Mouse (Mus musculus) lung, embryonic 15.5 days (tissue): ENCODE results near the gene Tgfbrap1. TPM values are rescaled to one million over a fixed set of nuclear protein-coding genes. Genes with fewer than 3 reads are reported as not detected.
"Not testable (repeated sequence)": the region's sequence is repeated elsewhere in the genome, so short reads cannot be mapped to it uniquely, and the experiment has no call there.

Experiments
- ATAC-seq: fragments of 200-750 bp; cut with Nextera tagmentation; 2 replicates; pipeline ENCODE4 v1.8.0; 2017; ENCODE audit warnings: moderate number of reproducible peaks, borderline replicate concordance; ENCODE audit not compliant: low FRiP score, low TSS enrichment; ENCODE audit errors: extremely low read depth
- H3K27ac ChIP-seq: fragments of 300-500 bp; sonication (generic); 2 replicates; pipeline ENCODE4 v1.5.1; 2015; ENCODE audit warnings: moderate library complexity, mild to moderate bottlenecking, inconsistent platforms
- H3K27me3 ChIP-seq: fragments of 300-500 bp; sonication (generic); 2 replicates; pipeline ENCODE4 v1.6.1; 2015; ENCODE audit warnings: inconsistent platforms
- H3K36me3 ChIP-seq: fragments of 300-500 bp; sonication (generic); 2 replicates; pipeline ENCODE4 v1.6.1; 2015; ENCODE audit warnings: inconsistent platforms
- H3K4me1 ChIP-seq: fragments of 300-500 bp; sonication (generic); 2 replicates; pipeline ENCODE4 v1.6.1; 2015; ENCODE audit warnings: inconsistent platforms
- H3K4me2 ChIP-seq: fragments of 300-500 bp; sonication (generic); 2 replicates; pipeline ENCODE4 v1.6.1; 2015; ENCODE audit warnings: inconsistent platforms, mild to moderate bottlenecking, moderate library complexity
- H3K4me3 ChIP-seq: fragments of 300-500 bp; sonication (generic); 2 replicates; pipeline ENCODE4 v1.5.1; 2015; ENCODE audit warnings: mild to moderate bottlenecking, inconsistent platforms
- H3K9ac ChIP-seq: fragments of 300-500 bp; sonication (generic); 2 replicates; pipeline ENCODE4 v1.6.1; 2015; ENCODE audit warnings: inconsistent platforms
- H3K9me3 ChIP-seq: fragments of 300-500 bp; sonication (generic); 2 replicates; pipeline ENCODE4 v1.6.1; 2016; ENCODE audit warnings: inconsistent platforms
- WGBS: fragments of 180-500 bp; shearing (Covaris S2); methylation state at CpG from one replicate; pipeline ENCODE4 v1.1.7; 2015; 5-methylcytosine and 5-hydroxymethylcytosine counted together
- polyA plus RNA-seq: library from polyadenylated mRNA; unstranded; fragments of >200 nt; fragmentation: Nextera tagmentation; extraction: Ambion mirVana; gene quantifications from 2 replicates; pipeline ENCODE4 v1.2.1, GENCODE M21; 2015

The Tgfbrap1 gene
- polyA plus RNA-seq, 1 experiment from 2014 or later = 10.3 TPM

- 38% methylated on average over 8 of the region's 9 CpGs for WGBS
- no peak overlapping the region for H3K27ac ChIP-seq
Observed at GRCm38 (mm10) chr1:43065615-43066310, 32.7 kb downstream of the Tgfbrap1 start.

GRCm38 (mm10) chr1:43051903-43052302 is 46.5 kb downstream of the Tgfbrap1 start:
- Histone ChIP-seq H3K4me2 (no peak overlapping the region), H3K4me3 (no peak overlapping the region), H3K27ac (no peak overlapping the region), H3K27me3 (no peaks in the 10 kb centered on the region), H3K36me3 (peaks cover 36% of the 10 kb centered on the region), H3K9ac (no peak overlapping the region), H3K4me1 (0 out of 2 replicates have a peak, but pooled peaks cover 5% of the 10 kb centered on the region), H3K9me3 (no peaks in the 10 kb centered on the region)
- WGBS = 92% methylated on average over 5 of the region's 5 CpGs
- no peak for ATAC-seq

More at GRCm38 (mm10) chr1:43065615-43066310, 32.7 kb downstream of the Tgfbrap1 start:
- Histone ChIP-seq H3K4me3 (no peak overlapping the region), H3K27me3 (no peaks in the 10 kb centered on the region), H3K4me2 (no peak overlapping the region), H3K9ac (no peak overlapping the region), H3K9me3 (no peaks in the 10 kb centered on the region), H3K4me1 (no peaks in the 10 kb centered on the region), H3K36me3 (peaks cover 6% of the 10 kb centered on the region; the same call in 1 of the 2 replicates)
- ATAC-seq = peak; percentile 63; the same call in 1 of the 2 replicates

- Histone ChIP-seq H3K27ac (0 out of 2 replicates have a peak overlapping the region, but pooled peaks have one; percentile 6), H3K9ac (no peak overlapping the region), H3K4me1 (peaks cover 13% of the 10 kb centered on the region; the same call in 1 of the 2 replicates), H3K4me2 (no peak overlapping the region), H3K9me3 (no peaks in the 10 kb centered on the region), H3K27me3 (no peaks in the 10 kb centered on the region), H3K4me3 (no peak overlapping the region), H3K36me3 (peaks cover 13% of the 10 kb centered on the region; the same call in 1 of the 2 replicates)
- no peak for ATAC-seq
- 85% methylated on average over 10 of the region's 10 CpGs for WGBS
Observed at GRCm38 (mm10) chr1:43047811-43048210, 50.6 kb downstream of the Tgfbrap1 start.

- ATAC-seq = no peak
- Histone ChIP-seq H3K9ac (no peak overlapping the region), H3K4me2 (no peak overlapping the region; the same call in 1 of the 2 replicates), H3K36me3 (peaks cover 9% of the 10 kb centered on the region; the same call in 1 of the 2 replicates), H3K27me3 (no peaks in the 10 kb centered on the region), H3K4me3 (no peak overlapping the region), H3K4me1 (peaks cover 17% of the 10 kb centered on the region; the same call in 1 of the 2 replicates), H3K27ac (no peak overlapping the region), H3K9me3 (no peaks in the 10 kb centered on the region)
- 51% methylated on average over 2 of the region's 2 CpGs for WGBS
Observed at GRCm38 (mm10) chr1:43046990-43047389, 51.4 kb downstream of the Tgfbrap1 start.

DNA sequence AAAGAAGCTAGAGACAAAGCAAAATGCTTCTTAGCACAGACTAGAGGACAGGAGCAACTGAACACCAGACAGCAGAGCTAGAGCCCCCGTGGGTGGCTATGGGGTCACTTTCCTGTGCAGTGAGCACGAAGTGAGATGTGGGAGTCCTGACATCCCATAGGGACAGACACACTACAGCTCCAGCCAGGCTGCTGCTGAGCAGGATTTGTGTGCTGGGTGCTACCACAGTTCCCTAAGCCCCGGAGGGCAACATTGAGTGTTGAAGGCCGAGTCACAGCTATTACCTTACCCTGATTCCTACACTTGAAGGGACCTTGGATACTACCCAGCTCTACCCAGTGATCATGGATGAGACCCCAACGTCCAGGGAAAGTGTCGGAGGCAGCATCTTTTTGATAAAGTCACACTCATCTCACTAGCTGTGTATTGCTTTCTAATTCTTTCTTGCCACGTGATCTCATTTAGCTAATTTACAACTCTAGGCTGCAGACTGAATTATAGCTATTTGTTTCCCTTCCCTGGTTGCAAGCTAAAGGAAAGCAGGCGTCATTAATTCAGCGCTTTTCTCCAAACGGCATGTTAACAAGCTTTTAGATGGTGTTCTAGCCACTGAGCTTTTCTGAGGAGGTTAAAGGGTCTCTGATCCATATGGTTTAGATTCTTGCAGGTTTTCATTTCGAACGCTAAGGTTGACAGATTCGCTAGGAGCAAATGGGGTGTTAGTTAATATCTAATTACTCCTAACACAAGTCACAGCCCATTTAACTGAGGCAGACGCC is 53.0 kb downstream of the Tgfbrap1 start:
- Histone ChIP-seq H3K27ac (no peak overlapping the region), H3K9me3 (no peaks in the 10 kb centered on the region), H3K4me1 (peaks cover 20% of the 10 kb centered on the region; the same call in 1 of the 2 replicates), H3K4me3 (no peak overlapping the region), H3K36me3 (no peaks in the 10 kb centered on the region), H3K27me3 (no peaks in the 10 kb centered on the region), H3K9ac (no peak overlapping the region), H3K4me2 (no peak overlapping the region)
- WGBS = 59% methylated on average over 14 of the region's 14 CpGs
- ATAC-seq = no peak

DNA sequence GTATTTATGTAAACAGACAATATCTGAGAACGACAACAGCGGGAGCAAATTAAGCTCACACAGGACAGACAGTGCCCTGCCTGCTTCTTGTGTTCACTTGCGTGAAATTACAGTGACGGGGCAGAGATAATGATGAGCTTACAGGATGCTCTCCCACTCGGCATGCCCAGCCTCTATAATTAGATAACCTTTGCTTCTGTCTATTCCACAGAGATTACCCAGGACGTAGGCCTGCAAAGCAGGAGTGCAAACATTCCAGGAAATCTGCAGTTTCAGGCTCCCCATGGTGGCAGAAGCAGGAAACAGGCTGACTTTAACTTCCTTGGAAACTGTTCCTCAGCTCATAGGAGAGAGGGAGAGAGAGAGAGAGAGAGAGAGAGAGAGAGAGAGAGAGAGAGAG is 56.2 kb downstream of the Tgfbrap1 start:
- 19% methylated on average over 6 of the region's 6 CpGs for WGBS
- Histone ChIP-seq H3K9ac (no peak overlapping the region), H3K4me1 (peaks cover 17% of the 10 kb centered on the region; the same call in 1 of the 2 replicates), H3K4me3 (no peak overlapping the region), H3K9me3 (no peaks in the 10 kb centered on the region), H3K27me3 (no peaks in the 10 kb centered on the region), H3K27ac (no peak overlapping the region), H3K4me2 (no peak overlapping the region), H3K36me3 (no peaks in the 10 kb centered on the region)
- ATAC-seq = no peak

DNA sequence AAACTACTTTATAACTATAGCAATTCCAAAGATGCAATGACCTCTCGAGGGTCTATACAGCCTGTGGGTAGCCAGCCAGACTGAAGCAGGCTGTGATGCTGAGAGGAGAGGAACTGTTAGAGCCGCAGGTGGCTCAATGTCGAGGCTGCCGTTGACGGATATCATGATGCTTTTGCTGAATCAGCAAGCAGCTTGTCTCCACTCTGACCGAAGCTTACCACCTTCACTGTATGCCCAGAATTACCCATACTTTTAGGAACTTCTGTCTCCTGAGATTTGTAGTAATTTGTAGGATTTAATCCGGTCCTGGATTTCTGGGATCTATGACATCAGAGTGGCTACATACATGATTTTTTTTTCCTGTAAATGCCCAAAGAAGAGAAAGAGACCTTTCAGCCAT is 62.4 kb downstream of the Tgfbrap1 start:
- ATAC-seq = no peak
- H3K4me3 ChIP-seq = no peak overlapping the region
- no peaks in the 10 kb centered on the region for H3K36me3 ChIP-seq
- H3K27ac ChIP-seq = no peak overlapping the region
- H3K4me1 ChIP-seq = no peaks in the 10 kb centered on the region
- no peaks in the 10 kb centered on the region for H3K9me3 ChIP-seq
- WGBS = 82% methylated on average over 7 of the region's 7 CpGs
- H3K9ac ChIP-seq = no peak overlapping the region
- H3K4me2 ChIP-seq = no peak overlapping the region
- no peaks in the 10 kb centered on the region for H3K27me3 ChIP-seq

DNA sequence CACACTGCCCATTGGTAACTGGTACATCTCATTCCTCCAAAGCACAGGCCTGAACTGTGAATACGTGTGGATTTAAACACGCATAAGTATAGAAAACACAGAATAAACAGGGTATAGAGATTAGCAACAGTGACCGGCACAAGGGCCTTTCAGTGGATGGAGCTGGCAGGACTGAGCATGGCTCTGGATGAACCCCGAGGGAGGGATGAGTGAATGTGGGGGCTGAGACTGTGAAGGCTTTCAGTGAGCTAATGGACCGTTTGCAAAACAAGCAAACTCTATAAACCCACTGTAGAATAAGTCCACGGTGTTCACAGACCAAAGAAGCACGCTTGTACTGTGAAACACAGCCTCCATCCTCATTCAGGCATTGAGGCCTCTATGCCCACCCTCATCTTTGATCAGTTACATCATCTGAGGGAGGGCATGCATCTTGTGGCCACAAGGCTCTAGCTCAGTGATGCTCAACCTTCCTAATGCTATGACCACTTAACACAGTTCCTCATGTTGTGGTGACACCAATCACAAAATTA is 83.2 kb downstream of the Tgfbrap1 start:
- not testable (repeated sequence) for H3K9ac ChIP-seq, H3K36me3 ChIP-seq, H3K27ac ChIP-seq, ATAC-seq, H3K9me3 ChIP-seq, H3K4me3 ChIP-seq, H3K4me1 ChIP-seq, H3K27me3 ChIP-seq, H3K4me2 ChIP-seq
- 77% methylated on average over 7 of the region's 7 CpGs for WGBS

DNA sequence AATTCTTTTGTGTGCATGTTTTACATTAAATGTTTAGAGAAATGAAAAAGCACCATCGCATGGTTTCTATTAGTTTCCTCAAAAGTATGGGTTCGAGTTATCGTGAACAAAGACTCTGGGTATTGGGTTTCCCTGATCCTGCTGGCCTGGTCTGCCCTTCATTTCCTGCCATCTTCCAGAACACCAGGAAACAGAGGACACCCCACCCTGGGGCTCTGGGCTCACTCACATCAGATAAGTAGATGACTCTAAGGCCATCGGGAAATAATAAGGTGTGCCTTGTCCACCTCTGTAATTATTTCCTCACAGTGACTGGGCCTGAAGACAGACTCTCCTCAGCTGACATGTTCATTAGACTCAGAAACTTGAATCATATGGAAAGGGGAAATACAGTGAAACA is 88.0 kb downstream of the Tgfbrap1 start:
- ATAC-seq = no peak
- no peaks in the 10 kb centered on the region for H3K4me1 ChIP-seq
- no peaks in the 10 kb centered on the region for H3K9me3 ChIP-seq
- 89% methylated on average over 4 of the region's 4 CpGs for WGBS
- no peak overlapping the region for H3K27ac ChIP-seq
- H3K9ac ChIP-seq = no peak overlapping the region
- no peak overlapping the region for H3K4me3 ChIP-seq
- no peaks in the 10 kb centered on the region for H3K36me3 ChIP-seq
- no peak overlapping the region for H3K4me2 ChIP-seq
- H3K27me3 ChIP-seq = no peaks in the 10 kb centered on the region

DNA sequence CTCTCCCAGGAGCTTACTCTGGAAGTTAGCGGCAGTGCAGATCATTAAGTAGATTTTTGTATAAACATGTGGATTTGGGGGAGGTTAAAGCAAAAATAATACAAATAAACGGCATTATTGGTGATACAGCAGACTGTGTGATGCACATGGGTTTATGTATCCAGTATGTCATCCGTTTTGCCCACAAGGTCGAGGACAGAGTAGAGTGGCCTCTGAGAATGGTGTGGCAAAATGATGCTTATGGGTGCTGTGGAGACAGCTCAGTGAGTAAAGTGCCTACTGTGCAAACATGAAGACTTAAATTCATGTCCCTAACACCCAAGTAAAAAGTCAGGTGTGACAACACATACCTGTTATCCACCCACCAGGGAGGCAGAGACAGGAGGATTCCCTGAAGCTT is 91.9 kb downstream of the Tgfbrap1 start:
- Histone ChIP-seq H3K27ac (no peak overlapping the region), H3K9ac (no peak overlapping the region)
- 63% methylated on average over 4 of the region's 4 CpGs for WGBS

GRCm38 (mm10) chr1:43006051-43006514 is 92.4 kb downstream of the Tgfbrap1 start:
- no peak overlapping the region for H3K9ac ChIP-seq
- no peaks in the 10 kb centered on the region for H3K9me3 ChIP-seq
- 26% methylated on average over 13 of the region's 13 CpGs for WGBS
- ATAC-seq = peak; percentile 11; the same call in 1 of the 2 replicates
- no peak overlapping the region for H3K4me3 ChIP-seq
- no peaks in the 10 kb centered on the region for H3K27me3 ChIP-seq
- H3K4me1 ChIP-seq = no peaks in the 10 kb centered on the region
- no peak overlapping the region for H3K4me2 ChIP-seq
- no peaks in the 10 kb centered on the region for H3K36me3 ChIP-seq
- no peak overlapping the region for H3K27ac ChIP-seq

More for the DNA sequence above, 91.9 kb downstream of the Tgfbrap1 start:
- Histone ChIP-seq H3K27me3 (no peaks in the 10 kb centered on the region), H3K4me3 (no peak overlapping the region), H3K9me3 (no peaks in the 10 kb centered on the region), H3K36me3 (no peaks in the 10 kb centered on the region), H3K4me2 (no peak overlapping the region), H3K4me1 (no peaks in the 10 kb centered on the region)
- no peak for ATAC-seq
